Mouse (Mus musculus) heart, postnatal 14 days (tissue): Measurements from ENCODE around the gene Brpf3. TPM values are rescaled to one million over a fixed set of nuclear protein-coding genes. Genes with fewer than 3 reads are reported as not detected.

Experiments used
- DNase-seq, 2 experiments: peaks; one replicate each; pipeline ENCODE4 v3.0.0; 2021 to 2022
- intact Hi-C: fragments of 180-260 bp; cut with DNase I; formaldehyde crosslinking; loops from one replicate; pipeline ENCODE4 v1.15.1; 2025
- total RNA-seq, 2 experiments: library from RNA; stranded (reverse); gene quantifications; 2 replicates each; pipeline ENCODE4 v1.2.3; 2021

Brpf3 gene
- total RNA-seq, 2 experiments from 2014 or later = 17.2 to 18.5 TPM

- intact Hi-C loops = no loop called here
- DNase-seq = no peak
Observed at GRCm38 (mm10) chr17:28869412-28870110, 68.7 kb downstream of the Brpf3 start.

DNA sequence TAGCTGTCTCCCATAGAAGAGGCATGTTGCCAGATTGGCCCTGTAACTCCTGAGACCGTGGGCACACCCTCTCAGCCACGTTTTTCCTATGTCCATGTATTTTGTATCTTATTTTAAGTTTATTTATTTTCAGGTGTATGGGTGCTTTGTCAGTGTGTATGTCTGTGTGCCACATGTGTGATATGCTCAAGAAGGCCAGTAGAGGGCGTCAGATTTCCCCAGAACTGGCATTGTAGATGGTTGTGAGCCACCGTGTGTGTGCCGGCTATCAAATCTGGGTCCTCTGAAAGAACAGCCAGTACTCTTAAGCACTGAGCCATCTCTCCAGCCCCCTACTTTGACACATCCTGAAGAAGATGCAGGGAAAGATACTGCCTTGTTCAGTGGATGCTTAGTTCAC, 69.5 kb downstream of the Brpf3 start:
- no peak for DNase-seq
- intact Hi-C loops = no loop called here

DNA sequence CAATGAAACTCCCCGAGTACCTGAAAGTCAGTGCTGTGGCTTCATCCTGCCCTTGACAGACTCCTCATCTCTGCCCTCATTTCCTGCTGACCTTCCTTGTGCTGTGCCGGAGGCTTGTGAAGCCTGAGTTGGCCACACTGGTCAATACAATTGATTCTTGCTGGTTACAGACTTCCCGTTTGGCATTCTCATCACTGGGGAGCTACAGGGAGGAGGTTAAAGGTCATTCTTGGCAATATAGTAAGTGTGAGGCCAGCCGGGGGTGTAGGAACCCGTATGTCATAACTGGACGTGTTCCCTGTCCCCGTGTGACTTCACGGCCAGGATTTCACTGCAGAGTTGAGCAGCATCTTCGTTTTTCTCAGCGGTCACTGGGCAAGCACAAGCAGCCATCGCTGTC, 70.9 kb downstream of the Brpf3 start:
- intact Hi-C loops = no loop called here
- DNase-seq = no peak

DNA sequence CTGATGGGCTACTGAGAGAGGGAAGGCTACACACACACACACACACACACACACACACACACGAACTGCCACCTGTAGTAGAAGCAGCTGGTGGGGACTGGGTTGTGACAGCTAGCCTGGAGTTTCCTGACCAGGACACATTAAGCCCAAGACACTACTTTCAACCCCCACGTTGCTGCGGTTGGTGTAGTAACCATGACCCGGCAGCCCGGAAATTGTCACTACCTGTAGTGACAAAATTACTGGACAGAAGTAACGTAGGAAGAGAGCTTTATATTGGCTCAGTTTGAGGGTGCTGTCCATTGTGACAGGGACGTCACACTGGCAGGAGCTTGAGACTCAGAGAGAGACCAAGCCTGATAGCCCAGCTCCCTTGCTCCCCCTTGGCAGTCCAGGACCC, 71.4 kb downstream of the Brpf3 start:
- intact Hi-C loops = no loop called here
- DNase-seq = no peak

DNA sequence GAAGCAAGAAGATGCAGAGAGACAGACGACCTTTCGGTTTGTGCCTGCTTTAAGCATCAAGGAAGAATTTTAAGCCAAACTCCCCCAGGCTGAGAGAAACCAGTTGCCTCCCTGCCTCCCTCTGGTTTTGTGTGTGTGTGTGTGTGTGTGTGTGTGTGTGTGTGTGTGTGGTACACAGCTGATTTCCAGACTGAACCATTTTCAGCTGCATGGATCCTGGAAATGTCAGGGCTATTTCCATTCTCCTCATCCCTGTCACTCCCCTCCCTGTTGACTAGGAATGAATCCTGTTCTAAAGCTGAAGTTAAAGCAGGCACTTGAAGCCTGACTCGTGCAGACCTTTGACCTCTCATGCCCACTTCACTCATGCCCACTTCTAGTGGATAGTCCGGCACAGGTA, 73.3 kb downstream of the Brpf3 start:
- intact Hi-C loops = no loop called here
- no peak for DNase-seq

GRCm38 (mm10) chr17:28874825-28875224, 73.9 kb downstream of the Brpf3 start:
- intact Hi-C loops = loop anchor here (5.0 kb wide), 1 partner anchor 183 kb away; the partner anchor contains the start of genes Mapk14 and Slc26a8
- DNase-seq = peak; percentile 50 to 76

- peak; percentile 56 to 72 for DNase-seq
- intact Hi-C loops = loop anchor here (5.0 kb wide), 1 partner anchor 183 kb away; the partner anchor contains the start of genes Mapk14 and Slc26a8
Observed at GRCm38 (mm10) chr17:28875316-28875715, 74.4 kb downstream of the Brpf3 start.

DNA sequence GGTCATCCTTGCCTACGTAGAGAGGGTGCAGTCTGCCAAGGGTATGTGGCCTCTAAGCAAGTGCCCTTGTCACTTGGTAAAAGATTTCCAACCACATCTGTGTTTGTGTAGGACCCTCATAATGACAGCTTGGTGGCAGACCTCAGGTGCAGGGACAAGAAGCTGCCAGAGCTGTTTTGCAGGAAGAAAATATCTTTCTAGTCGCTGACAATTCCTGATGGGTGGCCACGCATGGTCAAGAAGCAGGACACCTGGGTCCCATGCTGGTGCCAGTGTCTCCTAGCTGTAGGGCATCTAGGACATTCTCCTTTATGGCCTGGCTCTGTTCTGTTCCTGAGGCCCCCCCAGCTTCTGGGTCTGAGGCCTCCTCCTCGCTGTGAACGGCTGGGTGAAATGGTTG, 75.4 kb downstream of the Brpf3 start:
- DNase-seq = no peak
- intact Hi-C loops = loop anchor here (5.0 kb wide), 1 partner anchor 184 kb away; the partner anchor contains the start of genes Mapk14 and Slc26a8

DNA sequence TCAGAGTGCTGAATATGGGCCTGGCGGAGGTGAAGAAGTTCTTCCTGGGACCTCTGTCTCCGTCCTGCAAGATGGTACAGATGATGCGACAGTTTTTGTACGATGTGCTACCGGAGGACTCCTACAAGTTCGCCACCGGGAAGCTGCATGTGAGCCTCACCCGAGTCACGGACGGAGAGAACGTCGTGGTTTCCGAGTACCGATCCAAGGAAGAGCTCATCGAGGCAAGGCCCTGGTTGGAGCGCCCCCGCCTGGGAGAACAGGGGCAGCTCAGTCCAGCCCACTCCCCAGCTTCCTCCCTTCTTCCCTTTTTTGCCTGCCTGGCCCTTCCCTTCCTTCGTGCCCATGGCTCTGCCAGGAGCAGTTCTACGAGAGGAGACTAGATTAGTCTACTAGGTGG, 75.9 kb downstream of the Brpf3 start:
- intact Hi-C loops = loop anchor here (5.0 kb wide), 1 partner anchor 185 kb away; the partner anchor contains the start of genes Mapk14 and Slc26a8
- DNase-seq = peak; percentile 16 to 24

- intact Hi-C loops = loop anchor here (2.0 to 5.0 kb wide), 2 partner anchors 47 to 188 kb away; partner anchors contain the start of genes Mapk14 and Slc26a8
- peak; percentile 78 to 88 for DNase-seq
Observed at GRCm38 (mm10) chr17:28879931-28880391, 79.1 kb downstream of the Brpf3 start.

DNA sequence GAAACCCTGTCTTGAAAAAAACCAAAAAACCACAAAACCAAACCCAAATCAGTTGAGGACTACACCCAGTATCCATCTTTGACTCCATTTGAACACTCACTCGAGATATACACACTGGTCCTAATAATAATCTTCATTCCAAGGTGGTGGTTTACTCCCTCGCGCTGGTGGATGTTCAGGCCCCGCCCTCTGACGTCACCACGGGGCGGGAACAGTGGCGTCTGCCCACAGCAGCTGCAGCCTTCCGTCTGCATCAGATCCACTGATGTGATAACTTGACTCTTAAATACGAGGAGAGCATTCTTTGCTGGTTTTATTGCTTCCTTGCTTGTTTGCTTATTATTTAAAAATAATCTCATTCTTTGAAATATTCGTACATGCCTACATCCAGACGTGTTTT, 81.4 kb downstream of the Brpf3 start:
- DNase-seq = peak; percentile 69 to 80
- intact Hi-C loops = no loop called here

- DNase-seq = no peak
- intact Hi-C loops = no loop called here
Observed at GRCm38 (mm10) chr17:28882810-28883209, 81.9 kb downstream of the Brpf3 start.

DNA sequence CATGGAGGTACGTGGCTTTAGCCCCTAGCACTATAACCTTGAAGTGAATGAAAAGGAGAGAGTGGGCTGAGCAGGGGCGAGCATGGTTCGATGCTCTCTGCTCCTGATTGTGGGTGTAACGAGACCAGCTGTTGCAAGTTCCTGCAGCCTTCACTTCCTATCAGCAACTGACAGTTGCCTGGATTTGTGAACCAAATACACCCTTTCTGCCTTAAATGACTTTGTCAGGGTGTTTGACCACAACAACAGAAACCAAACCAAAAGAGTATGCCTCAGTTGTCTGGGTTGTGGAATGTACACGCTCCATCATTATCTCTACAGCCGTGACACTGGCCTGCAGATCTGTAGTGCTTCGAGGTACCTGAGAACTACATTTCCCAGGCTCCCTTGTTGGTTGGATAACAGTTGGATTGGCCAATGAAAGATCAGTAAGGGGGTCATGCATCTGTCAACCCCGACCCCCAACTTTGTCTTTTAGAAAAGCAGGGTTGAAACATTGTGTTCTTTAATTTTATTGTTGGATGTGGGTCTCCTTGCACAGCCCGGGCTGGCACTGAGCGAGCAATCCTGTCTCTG, 83.1 kb downstream of the Brpf3 start:
- DNase-seq = no peak
- intact Hi-C loops = no loop called here

GRCm38 (mm10) chr17:28885231-28885630, 84.3 kb downstream of the Brpf3 start:
- DNase-seq = no peak
- intact Hi-C loops = no loop called here

DNA sequence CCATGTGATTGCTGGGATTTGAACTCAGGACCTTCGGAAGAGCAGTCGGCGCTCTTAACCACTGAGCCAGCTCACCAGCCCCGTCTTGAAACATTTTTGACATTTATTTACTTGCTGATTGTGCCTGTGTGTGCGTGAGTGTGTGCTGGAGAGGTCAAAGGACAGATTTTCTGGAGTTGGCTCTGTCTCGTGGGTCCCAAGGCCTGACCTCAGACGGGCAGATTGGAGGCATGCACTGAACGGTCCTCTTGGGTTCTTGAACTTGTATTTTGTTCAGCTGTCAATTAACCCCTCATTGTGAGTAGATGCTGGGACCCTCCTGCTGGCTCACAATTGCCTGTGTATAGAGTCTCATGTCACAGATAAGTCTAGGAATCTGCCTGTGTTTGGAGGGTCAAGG, 85.4 kb downstream of the Brpf3 start:
- intact Hi-C loops = no loop called here
- DNase-seq = no peak

Other genes with a start within 250 kb of the Brpf3 start
- not detected for gene Clps, start 240.3 kb upstream of the Brpf3 start, total RNA-seq
- gene Lhfpl5, start 225.4 kb upstream of the Brpf3 start, total RNA-seq = not detected
- 10 to 100 TPM; 34.9 to 35.2 TPM for gene Srpk1, start 178.4 kb upstream of the Brpf3 start, total RNA-seq
- gene Slc26a8, start 110.9 kb upstream of the Brpf3 start, total RNA-seq = under 1 TPM; 0.59 to 0.62 TPM
- 10 to 100 TPM; 51.2 to 51.4 TPM for gene Mapk14, start 109.8 kb upstream of the Brpf3 start, total RNA-seq
- gene AC170998.1, start 75.0 kb upstream of the Brpf3 start, total RNA-seq = 1 to 10 TPM in 1 of 2 experiments, under 1 TPM in 1; 0.98 to 1.4 TPM
- gene Mapk13, start 31.8 kb upstream of the Brpf3 start, total RNA-seq = under 1 TPM; 0.17 to 0.33 TPM
- not detected for gene Pnpla1, start 57.3 kb downstream of the Brpf3 start, total RNA-seq
- gene 4930539E08Rik, start 114.2 kb downstream of the Brpf3 start, total RNA-seq = under 1 TPM; 0.07 TPM
- gene Pxt1, start 142.8 kb downstream of the Brpf3 start, total RNA-seq = under 1 TPM; 0.36 to 0.44 TPM
- gene Kctd20, start 150.9 kb downstream of the Brpf3 start, total RNA-seq = 10 to 100 TPM; 59.5 to 62.6 TPM
- 10 to 100 TPM; 47.6 to 48.8 TPM for gene Stk38, start 206.9 kb downstream of the Brpf3 start, total RNA-seq
- gene Srsf3, start 231.5 kb downstream of the Brpf3 start, total RNA-seq = 100 to 1,000 TPM in 1 of 2 experiments, 10 to 100 TPM in 1; 99.7 to 120 TPM